Mouse (Mus musculus) thymus, postnatal 14 days (tissue): ENCODE measurements around the gene Ppfia4.

Experiments used
- DNase-seq: peaks from one replicate; pipeline ENCODE4 v3.0.0; 2021

Gene Ppfia4

DNA sequence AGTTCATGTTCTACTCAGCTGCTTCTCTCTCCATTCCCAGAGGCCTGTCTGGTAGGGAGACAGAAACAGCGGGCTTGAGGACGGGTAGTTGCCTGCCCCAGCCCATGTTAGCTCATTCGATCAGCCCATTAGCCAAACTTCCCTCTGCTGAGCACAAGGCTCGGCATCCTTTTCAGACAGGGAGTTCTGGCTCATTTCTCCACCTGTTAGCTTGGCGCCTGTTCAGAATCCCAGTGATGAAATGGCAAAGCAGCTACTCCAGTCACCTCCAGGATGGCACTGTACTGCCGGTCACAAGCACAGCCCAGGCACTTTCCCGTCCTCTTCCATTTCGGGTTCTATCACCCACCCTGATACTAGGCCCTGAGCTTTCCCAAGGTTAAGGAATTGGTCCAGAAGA is 35.5 kb downstream of the Ppfia4 start:
- no peak for DNase-seq

DNA sequence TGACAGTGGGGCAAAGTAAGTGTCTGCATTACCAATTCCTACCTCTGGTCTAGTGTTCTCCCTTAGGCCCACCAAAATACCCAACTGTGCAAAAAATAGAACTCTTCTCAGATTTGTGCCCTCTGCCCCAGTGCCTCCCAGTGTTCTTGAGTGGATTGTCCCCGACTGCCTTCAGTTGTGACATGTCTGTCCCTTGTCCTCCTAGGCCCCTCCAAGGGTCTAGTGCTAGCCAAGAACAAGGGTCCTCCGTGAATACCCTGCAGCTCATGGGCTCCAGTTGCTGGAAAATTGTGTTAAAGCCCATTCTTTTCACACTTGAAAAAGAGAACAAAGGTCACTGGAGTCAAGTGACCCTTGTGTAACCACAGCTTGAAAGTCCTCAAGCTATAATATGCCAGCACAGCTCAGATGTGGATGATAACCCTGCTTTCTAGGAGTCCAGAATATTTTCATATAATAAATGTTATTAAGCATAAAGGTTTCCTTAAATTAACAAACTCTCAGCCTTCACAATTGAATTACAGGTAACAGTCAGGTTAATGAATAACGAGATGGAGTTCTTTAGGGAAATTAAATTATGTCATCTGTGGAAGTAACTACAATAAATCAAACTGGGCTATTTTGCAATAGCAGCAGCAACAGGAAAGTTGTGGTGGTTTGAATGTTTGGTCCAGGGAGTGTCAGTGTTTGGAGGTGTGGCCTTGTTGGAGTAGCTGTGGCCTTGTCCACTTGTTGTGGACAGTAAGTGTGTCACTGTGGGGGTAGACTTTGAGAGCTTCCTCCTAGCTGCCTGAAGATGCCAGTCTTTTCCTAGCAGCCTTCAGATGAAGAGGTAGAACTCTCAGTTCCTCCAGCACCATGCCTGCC is 38.8 kb downstream of the Ppfia4 start:
- no peak for DNase-seq

DNA sequence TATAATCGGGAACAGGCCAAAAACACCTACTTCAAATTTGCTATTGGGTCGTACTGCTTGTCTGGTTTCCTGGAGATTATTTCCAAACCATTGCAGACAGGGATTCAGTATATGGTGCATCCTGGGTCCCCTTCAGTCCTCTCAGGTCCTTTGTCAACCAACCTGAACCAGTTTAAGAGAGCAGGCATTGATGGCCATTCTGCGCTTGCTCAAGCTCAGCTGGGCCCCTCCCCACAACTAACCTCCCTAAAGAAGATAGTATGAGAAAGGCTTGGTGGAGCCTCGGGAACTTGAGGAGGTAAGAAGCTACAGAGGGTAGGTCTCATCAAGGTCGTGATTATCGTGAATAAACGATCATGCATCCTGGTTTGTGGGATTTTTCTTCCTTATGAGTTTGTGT is 39.5 kb downstream of the Ppfia4 start:
- no peak for DNase-seq

DNA sequence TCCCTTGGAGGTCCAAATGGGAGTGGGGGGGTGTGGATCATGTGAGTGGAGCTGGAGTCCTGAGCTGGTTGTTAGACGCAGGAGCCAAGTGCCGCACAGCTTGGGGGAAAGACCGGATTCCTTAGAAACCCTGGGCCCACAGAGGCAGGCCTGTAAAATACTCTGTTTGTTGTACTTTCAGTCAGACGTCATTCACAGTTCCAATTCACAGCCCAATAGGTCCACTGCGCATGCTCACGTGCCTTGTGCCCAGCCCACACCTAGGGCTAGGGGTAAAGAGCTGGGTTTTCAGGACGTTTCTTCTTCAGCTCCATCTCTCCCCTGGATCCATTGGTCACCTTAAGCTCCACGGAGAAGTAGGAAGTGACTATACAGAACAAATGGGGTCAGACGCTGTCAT is 40.1 kb downstream of the Ppfia4 start:
- no peak for DNase-seq

DNA sequence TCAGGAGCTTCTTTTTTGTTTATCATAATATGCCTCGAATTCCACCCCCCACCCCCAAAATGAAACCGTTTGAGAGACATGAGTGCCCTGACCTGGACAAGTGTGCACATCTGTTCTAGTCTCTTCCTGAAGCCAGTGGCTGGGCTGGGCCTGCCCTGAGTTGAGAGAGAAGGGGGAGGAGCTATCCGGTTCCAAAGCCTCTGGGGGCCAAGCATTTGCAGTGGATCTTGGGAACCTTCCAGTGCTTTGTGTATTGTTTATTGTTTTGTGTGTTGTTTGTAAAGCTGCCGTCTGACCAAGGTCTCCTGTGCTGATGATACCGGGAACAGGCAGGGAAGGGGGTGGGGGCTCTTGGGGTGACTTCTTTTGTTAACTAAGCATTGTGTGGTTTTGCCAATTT is 40.7 kb downstream of the Ppfia4 start:
- DNase-seq: no peak

DNA sequence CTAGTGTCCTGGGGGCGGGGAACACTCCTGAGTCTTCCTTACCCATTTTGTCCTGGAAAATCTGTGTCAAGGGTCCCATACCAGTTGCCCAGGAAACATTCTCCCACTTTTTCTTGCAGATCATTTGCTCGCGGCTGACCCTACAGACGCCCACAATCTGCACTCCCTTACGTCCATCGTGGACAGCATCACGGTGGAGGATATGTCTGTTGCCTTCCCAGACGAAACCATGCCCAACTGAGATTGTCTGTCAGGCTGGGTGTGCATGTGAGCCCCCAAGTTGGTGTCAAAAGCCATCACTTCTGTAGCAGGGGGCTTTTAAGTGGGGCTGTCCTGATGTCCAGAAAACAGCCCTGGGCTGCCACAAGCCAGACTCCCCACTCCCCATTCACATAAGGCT is 41.2 kb downstream of the Ppfia4 start:
- DNase-seq: no peak

DNA sequence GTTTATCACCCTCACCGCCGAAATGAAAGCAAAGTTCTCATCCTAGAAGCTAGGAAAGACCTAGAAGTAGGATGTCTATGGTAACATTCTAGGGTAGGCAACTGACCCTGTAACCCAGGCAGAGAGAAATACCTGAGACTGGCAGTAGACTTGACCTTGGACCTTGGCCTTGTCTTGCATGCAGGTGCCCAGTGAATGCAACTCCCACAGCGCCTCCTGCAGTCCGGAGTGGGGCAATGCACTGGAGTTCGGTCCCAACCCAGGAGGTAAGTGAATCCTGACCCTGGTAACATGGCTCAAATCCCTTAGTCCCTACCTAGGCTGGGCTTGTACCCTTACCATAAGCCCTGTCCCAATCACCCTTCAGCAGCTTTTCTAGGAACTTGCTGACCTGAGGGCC is 41.8 kb downstream of the Ppfia4 start:
- DNase-seq: no peak

DNA sequence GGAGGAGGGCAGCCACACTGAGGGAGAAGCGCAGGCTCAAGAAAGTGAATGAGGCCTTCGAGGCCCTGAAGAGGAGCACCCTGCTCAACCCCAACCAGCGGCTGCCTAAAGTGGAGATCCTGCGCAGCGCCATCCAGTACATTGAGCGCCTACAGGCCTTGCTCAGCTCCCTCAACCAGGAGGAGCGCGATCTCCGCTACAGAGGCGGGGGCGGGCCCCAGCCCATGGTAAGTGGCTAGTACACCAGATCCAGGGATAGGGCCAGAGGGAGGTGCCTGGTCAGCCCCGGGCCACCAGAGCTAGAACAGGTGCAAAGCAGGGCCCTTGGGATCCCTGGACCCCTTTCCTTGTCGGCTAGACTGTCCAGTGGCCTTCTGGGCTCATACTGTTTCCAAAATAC is 42.4 kb downstream of the Ppfia4 start:
- no peak for DNase-seq

DNA sequence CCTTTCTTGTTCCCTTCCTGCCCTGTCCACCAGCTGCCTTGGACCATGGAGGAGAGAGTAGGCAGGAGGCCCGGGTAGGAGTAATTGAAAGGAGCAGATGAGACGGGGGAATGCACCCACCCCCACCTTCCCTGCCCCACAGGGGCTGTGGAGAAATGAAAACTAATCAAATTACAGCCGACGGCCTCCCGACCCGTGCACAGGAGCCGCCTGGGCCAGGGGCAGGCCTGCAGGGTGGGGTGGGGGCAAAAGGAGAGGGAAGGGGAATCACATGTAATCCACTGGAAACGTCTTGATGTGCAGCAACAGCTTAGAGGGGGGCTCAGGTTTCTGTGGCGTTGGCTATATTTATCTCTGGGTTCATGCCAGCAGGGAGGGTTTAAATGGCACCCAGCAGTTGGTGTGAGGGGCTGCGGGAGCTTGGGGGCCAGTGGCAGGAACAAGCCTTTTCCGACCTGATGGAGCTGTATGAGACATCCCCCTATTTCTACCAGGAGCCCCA is 43.1 kb downstream of the Ppfia4 start, which contains the start of gene Myog:
Myog (plus strand) TSS at position 392 of the 502 bp plus-strand sequence.
- no peak for DNase-seq

DNA sequence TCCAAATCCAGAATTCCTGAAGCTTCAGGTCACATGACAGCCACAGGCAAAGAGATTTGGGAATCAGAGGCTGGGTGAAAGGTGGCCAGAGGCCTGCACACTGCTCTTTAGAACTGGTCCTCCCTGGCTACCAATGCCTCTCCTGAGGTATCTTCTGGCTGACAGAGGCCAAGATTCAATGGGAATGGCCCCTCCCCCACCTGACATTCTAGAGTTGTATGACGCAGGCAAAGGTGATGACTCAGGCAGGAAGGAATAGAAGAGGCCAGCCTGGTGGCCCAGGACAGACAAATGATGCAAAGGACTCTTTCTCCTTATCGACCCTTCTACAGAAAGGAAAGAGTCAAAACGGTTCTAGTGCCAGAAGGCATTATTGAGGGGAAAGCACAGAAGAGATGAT is 44.5 kb downstream of the Ppfia4 start:
- DNase-seq: no peak

DNA sequence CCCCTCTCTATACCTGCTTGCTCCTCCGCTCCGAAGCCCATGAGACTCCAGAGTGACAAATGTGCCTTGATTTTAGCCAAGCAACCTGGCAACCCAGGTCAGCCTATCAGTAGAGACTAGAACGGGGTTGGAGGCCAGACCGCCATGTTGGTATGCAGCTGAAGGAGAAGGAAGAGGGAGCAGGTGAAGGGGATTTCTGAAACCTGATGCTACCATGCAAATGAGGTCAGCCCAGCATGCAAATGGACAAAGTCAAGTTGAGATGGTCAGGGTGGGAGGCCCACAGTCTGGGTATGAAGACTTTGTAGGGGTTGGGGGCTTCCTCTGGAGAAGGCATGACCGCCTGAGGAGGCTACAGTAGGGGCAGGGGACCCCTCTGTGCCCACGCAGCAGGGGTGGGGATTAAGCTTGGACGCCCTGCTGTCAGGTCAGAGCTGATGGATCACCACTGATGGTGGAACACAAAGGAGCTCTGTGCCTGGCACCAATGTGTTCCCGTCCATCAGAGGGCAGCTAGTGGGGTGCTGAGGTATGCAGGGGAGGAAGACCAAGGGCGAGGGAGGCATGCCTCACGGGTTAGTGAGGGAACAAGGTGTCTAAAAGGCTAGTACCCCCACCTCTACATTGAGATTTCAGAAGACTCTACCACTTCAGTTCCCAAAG is 47.1 kb downstream of the Ppfia4 start:
- DNase-seq: no peak

DNA sequence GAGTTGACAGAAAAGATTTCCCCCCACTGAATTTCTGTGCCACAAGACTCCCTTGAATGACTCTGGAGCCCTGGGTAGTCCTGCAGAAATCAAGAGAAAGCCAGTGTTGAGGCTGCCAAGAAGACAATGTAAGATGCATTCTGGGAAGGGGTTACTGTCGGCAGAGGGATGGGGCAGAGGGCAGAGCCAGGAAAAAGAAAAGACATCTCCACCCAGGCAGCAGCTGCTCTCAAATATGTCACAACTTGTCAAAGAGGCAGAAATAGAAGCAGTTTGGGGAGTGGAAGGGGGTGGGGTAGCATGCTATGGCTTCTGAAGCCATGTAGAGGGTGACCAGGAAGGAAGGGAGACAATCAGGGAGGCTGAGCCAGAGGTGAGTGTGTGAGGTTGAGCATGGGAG is 49.6 kb downstream of the Ppfia4 start:
- DNase-seq: no peak

DNA sequence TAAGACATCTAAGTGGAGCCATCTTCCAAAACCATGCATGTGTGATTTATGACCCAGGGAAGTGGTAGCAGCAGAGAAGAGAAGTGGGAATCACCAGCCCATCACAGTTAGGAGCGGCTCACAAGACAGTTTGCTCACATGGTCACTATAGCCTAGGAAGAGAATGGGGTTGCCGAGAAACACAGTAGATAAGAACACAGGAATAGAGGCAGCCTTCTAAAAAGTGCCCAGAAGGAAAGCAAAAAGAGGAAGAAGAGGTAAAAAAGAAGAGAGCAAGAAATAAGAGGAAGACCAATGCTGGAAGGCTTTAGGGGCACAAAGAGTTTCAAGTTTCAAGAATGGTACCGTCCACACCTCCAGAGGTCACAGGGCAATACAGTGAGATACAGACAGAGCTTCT is 50.4 kb downstream of the Ppfia4 start:
- no peak for DNase-seq

DNA sequence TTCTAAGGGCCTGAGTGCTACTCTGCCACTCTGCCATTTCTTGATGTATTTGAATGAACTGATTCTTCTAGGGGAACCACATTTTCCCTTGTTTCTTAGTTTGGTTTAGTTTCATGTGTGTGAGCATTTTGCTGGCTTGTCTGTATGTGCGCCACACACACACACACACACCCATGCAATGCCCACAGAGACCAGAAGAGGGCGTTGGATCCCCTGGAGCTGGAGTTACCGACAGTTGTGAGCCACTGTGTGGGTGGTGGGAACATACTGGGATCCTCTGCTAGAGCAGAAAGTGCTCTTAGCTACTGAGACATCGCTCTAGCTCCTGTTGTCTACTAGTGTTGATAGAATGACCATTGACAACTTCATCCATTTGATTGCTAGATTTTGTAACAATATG is 51.2 kb downstream of the Ppfia4 start:
- DNase-seq: no peak

DNA sequence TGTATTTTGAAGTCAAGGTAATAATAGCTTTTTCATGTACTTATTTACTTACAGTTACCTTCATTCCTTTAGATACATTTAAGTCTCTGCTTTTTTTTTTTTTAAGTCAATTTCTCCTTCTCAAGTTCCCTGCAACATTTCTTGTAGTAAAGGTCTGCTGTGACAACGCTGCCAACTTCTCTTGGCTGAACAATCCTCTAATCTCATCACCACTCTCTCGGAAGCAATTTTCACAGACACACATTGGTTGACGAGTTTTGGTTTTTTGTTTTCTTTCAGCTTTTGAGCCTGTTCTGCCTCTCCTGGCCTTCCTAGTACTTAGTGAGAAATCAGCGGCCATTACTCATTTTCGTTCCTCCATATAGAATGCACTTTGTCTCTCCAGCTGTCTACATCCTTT is 52.6 kb downstream of the Ppfia4 start:
- no peak for DNase-seq

DNA sequence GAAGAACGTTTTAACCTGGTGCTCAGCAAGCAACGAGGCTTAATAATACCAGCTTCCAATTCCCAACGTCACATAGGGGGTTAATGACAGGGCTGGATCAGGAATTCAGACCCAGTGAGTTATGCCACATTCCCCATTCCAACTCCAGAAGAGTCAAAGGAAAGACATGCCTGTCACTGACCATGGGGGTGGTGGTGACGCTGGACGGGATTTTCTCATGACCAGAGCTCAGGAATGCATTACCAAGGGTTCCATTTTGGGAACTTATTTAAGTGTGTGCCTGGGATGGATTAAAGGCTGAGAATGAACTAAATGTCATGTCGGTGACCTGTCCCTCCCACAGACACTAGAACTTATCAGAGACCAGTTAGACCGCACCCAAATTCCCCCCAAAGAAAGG is 55.9 kb downstream of the Ppfia4 start:
- no peak for DNase-seq

DNA sequence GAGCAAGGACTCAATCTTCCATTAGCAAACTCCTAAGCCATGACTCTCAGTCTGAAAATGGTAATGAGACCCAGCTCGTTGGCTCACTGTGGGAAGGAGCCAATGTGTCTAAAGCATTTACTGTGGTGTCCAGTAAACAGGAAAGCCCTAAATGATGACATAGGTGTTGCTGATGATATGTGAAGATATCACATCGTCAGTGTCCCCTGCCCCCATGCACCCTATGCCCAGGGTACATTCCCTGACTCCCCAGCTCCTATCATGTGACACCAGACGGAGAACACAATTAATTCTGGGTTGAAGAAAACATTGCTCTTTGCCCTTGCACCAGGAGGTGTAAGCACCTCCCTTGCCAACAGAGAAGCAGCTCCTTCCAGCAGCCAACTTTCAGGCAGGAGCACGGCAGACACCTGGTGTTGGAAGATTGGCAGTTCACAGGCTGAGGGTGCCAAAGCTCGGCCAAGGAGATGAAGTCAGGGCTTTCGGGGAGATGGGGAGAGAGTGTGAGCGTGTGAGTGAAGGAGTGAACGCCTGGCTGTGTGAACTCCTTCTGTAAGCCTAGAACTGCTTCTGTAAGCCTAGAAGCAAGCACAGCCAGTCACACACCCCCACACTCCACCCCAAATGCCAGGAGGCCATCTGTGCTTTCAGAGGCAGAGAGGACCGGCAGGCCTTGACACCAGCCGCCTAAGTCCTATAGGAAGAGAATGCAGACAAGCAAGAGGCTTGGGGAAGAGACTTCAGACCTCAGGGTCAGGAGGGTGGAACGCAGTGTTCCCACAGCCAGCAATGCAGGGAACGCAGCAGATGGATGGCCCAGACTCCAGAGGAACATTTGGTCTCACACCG is 56.9 kb downstream of the Ppfia4 start:
- DNase-seq: no peak

DNA sequence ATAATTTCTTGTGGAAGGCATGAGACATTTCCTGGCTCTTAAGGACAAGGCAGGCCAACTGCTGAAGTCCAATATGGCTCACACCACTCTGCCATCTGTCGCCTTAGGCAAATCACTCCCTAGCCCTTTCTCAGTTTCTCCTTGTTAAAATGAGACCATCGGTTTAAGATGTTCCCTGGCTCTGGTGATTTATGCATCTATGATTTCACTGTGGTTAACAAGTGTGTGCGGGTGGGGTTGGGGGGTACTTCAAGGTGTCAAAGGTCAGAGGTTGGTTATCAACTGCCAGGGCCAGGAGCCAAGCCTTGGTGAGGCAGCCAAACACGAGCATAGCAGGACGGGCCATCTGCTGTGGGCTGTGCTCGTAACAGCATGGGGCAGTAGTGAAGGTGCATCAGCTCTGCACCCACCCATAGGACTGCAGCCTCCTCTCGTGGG is 58.2 kb downstream of the Ppfia4 start:
- no peak for DNase-seq

DNA sequence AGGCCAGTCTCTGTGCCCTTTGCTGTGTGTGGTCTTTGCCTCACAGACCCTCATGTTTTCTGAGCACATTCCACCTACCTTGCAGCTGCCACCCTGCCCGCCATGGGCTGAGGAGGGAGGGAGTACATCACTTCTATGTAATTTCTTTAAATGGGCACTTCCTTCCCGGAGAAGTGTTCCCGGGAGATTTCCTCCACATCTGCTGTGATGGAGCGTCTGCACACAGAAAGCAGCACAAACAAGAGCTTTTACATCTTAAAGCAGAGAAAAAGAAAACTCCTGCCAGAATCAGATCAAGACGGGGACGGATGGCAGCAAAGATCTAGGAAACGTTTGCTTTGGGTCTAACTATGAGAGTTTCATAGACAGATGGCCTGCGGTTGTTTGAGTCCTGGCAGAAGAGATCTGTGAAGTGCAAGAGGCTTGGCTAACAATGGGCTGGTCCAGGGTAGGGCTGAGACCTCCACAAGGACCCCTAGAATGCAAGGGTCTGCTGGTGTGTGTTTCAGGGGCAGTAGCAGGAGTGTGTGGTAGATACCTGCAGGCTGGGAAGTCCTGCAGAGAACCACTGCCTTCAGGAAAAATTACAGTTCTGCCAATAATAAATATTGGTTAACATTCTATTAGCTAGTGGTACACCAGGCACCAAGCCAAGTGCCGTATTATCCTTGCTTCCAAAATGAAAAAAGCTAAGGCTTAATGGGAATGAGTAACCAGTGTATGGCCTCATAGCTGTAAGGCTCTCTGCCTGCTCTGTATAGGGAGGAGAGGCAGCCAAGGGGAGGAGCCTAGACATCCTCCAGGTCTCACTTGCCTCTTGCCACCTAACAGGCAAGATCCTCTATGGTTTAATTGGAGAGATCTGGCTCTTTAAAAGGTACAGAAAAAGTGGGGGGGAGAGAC is 59.0 kb downstream of the Ppfia4 start:
- no peak for DNase-seq

DNA sequence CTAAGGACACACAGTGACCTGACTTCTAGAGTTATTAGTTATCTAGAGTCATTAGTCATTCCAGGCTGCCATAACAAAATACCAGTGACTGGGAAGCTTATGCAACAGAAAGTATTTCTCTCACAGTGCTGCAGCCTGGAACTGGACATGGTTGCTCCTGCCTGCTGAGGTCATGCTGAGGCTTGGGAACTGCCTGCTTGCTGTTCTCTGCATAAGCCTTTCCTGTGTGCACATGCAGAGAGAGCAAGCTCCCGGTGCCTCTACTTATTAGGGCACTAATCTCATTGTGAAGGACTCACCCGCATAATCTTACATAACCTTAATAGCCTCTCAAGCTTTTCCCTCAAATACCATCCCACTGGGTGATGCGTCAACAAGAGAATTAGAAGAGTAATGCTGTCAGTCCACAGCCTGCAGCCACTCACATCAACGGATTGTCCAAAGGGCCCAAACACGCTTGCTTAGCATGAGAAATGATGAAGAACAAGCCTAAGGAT is 59.9 kb downstream of the Ppfia4 start:
- DNase-seq: no peak

DNA sequence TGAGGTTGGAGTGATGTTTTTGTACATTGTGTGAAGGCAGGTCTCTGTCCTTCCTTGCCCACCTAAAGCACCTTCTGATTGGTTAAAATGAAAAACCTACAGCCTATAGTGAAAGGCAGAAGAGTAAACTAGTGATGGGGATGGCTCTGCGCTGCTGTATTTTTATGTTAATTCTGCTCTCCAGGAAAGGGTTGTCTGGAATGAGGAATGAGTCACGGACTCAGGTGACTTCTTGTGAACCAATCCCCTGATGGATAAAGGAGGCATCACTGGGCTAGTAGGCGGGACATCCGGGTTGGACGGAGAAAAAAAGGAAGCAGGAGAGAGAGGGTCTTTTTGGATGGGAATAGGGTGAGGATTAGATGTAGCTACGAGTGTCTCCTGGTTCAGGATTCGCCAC is 62.7 kb downstream of the Ppfia4 start:
- DNase-seq: no peak

DNA sequence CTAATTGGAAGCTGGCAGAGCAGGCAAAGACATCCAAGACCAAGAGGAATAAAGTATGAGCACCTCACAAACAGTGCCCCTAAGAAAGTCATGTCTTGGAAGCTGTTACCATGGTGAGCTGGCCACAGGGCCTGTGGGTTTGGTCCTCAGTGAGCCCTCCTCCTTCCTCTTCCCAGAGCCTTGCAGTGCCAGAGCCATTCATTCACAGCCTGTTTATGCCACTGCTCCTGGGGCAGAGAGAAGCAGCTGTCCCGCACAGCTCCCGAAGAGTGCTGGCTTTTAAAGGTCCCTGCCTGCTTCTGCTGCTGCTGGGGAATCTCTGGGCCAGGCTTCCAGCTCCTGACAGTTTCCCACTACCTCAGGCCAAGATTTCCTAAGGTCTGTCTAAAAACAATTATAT is 66.9 kb downstream of the Ppfia4 start:
- no peak for DNase-seq
